Mouse (Mus musculus) liver, embryonic 14.5 days (tissue): ENCODE results near the gene Egln3. TPM values are rescaled to one million over a fixed set of nuclear protein-coding genes. Genes with fewer than 3 reads are reported as not detected.

ENCODE experiments used
- ATAC-seq: fragments of 200-750 bp; cut with Nextera tagmentation; 2 replicates; pipeline ENCODE4 v1.8.0; 2017; ENCODE audit warnings: moderate number of reproducible peaks, mild to moderate bottlenecking, moderate library complexity; ENCODE audit not compliant: insufficient read depth
- DNase-seq, 3 experiments: peaks; one replicate each; pipeline ENCODE4 v3.0.0-alpha.2; 2012 to 2013; ENCODE audit warnings: low read depth in 3 of 3, low spot score in 3 of 3
- H3K27ac ChIP-seq: fragments of 300-500 bp; sonication (generic); 2 replicates; pipeline ENCODE4 v1.5.1; 2014; ENCODE audit warnings: moderate library complexity, mild to moderate bottlenecking, control low read depth, inconsistent platforms
- H3K27me3 ChIP-seq: fragments of 300-500 bp; sonication (generic); 2 replicates; pipeline ENCODE4 v1.6.1; 2014; ENCODE audit warnings: mild to moderate bottlenecking, low read length, moderate library complexity; ENCODE audit not compliant: control insufficient read depth, insufficient read depth
- H3K36me3 ChIP-seq: fragments of 300-500 bp; sonication (generic); replicated peaks from 2 replicates; pipeline ENCODE4 v1.6.1; 2014; ENCODE audit warnings: low read depth; ENCODE audit not compliant: control insufficient read depth, insufficient read depth
- H3K4me1 ChIP-seq, 2 experiments: fragments of 200-500 bp in 1 of 2; fragments of 300-500 bp in 1 of 2; sonication (generic) in 1 of 2; replicated peaks; 2 replicates each; pipeline ENCODE4 v1.6.1; 2012 to 2014; ENCODE audit warnings: antibody characterized with exemption in 1 of 2, inconsistent platforms in 1 of 2, low read length in 1 of 2; ENCODE audit not compliant: control insufficient read depth in 2 of 2, insufficient read depth in 2 of 2
- H3K4me2 ChIP-seq: fragments of 300-500 bp; sonication (generic); 2 replicates; pipeline ENCODE4 v1.6.1; 2014; ENCODE audit warnings: low read depth, mild to moderate bottlenecking, control low read depth, moderate library complexity
- H3K4me3 ChIP-seq, 2 experiments: fragments of 200-500 bp in 1 of 2; fragments of 300-500 bp in 1 of 2; sonication (generic) in 1 of 2; 2 replicates each; pipeline ENCODE4 v1.5.1; 2012 to 2014; ENCODE audit warnings: low read depth in 2 of 2, low read length in 2 of 2, mild to moderate bottlenecking in 2 of 2, control low read depth in 1 of 2, inconsistent platforms in 1 of 2, moderate library complexity in 1 of 2; ENCODE audit not compliant: insufficient read depth in 1 of 2
- H3K9ac ChIP-seq: fragments of 300-500 bp; sonication (generic); replicated peaks from 2 replicates; pipeline ENCODE4 v1.6.1; 2014; ENCODE audit warnings: mild to moderate bottlenecking, control low read depth, moderate library complexity
- H3K9me3 ChIP-seq: fragments of 300-500 bp; sonication (generic); 2 replicates; pipeline ENCODE4 v1.6.1; 2016; ENCODE audit warnings: low read length, mixed read lengths; ENCODE audit not compliant: control insufficient read depth
- CTCF ChIP-seq: IDR thresholded peaks from 2 replicates; pipeline ENCODE4 v1.5.1; 2016; ENCODE audit warnings: antibody characterized with exemption, low read depth, control low read depth
- EP300 ChIP-seq: IDR thresholded peaks from 2 replicates; pipeline ENCODE4 v1.6.1; 2016; ENCODE audit warnings: antibody characterized with exemption, low read depth
- WGBS: fragments of 180-500 bp; shearing (Covaris S2); extraction: QIAGEN DNeasy Blood & Tissue Kit; methylation state at CpG from one replicate; pipeline ENCODE4 v1.1.7; 2014; ENCODE audit not compliant: insufficient replicate concordance; 5-methylcytosine and 5-hydroxymethylcytosine counted together
- polyA plus RNA-seq, 2 experiments: library from polyadenylated mRNA; depleted of rRNA in 1 of 2; stranded (reverse) in 1 of 2; unstranded in 1 of 2; fragments of >200 nt; fragmentation: Nextera tagmentation in 1 of 2; extraction: Ambion mirVana in 1 of 2; gene quantifications; 2 replicates each; pipeline versions ENCODE4 v1.2.1 to v1.2.3; 2012 to 2014

The Egln3 gene
- 0.96 and 1.1 TPM in 2 replicates for polyA plus RNA-seq (2012; rRNA removed)
- polyA plus RNA-seq (2014; fragmentation: Nextera tagmentation; extraction: Ambion mirVana) = 0.99 and 1.5 TPM in 2 replicates

- no peak for TF ChIP-seq EP300
- no peak for TF ChIP-seq CTCF
- Histone ChIP-seq H3K4me2 (peak within 1 kb of the TSS; percentile 67), H3K27me3 (peaks cover 24% of the 10 kb centered on the region), H3K4me1 (no peaks in the 10 kb centered on the region; a peak in 1 of 4 replicates), H3K9ac (no peak within 1 kb of the TSS), H3K9me3 (no peaks in the 10 kb centered on the region), H3K27ac (no peak within 1 kb of the TSS), H3K36me3 (no peaks in the 10 kb centered on the region), H3K4me3 (peak within 1 kb of the TSS; percentile 53 to 56)
- ATAC-seq (peak; percentile 51; the same call in 1 of the 2 replicates), DNase-seq (peak; percentile 20 to 37 (median 29))
- WGBS = under 1% methylated on average over 25 of the region's 25 CpGs
These were observed at the start of gene Egln3 for GRCm38 (mm10) chr12:54203656-54204045. TSS of gene Egln3 (minus strand) at chr12:54203860.

- H3K36me3 ChIP-seq = no peaks in the 10 kb centered on the region
- ATAC-seq (no peak), DNase-seq (no peak)
- H3K9me3 ChIP-seq = no peaks in the 10 kb centered on the region
- no peak overlapping the region for H3K4me3 ChIP-seq
- TF ChIP-seq EP300 = no peak
- TF ChIP-seq CTCF = no peak
- H3K9ac ChIP-seq = no peak overlapping the region
- no peaks in the 10 kb centered on the region for H3K27me3 ChIP-seq
- H3K4me2 ChIP-seq = no peak overlapping the region
- H3K27ac ChIP-seq = no peak overlapping the region
- no peaks in the 10 kb centered on the region for H3K4me1 ChIP-seq
- WGBS = 28% methylated on average over 4 of the region's 4 CpGs
These were observed 49.8 kb upstream of the Egln3 start for GRCm38 (mm10) chr12:54253449-54253848.

- Histone ChIP-seq H3K9ac (no peak overlapping the region), H3K9me3 (no peaks in the 10 kb centered on the region), H3K4me3 (no peak overlapping the region), H3K4me2 (no peak overlapping the region), H3K27me3 (no peaks in the 10 kb centered on the region), H3K27ac (no peak overlapping the region), H3K36me3 (no peaks in the 10 kb centered on the region), H3K4me1 (no peaks in the 10 kb centered on the region)
- ATAC-seq = no peak
- no peak for TF ChIP-seq CTCF
- TF ChIP-seq EP300 = no peak; the same call in 1 of the 2 replicates
- no peak for DNase-seq
- WGBS = 56% methylated on average over 9 of the region's 9 CpGs
These were observed 48.3 kb upstream of the Egln3 start for GRCm38 (mm10) chr12:54251942-54252400.

GRCm38 (mm10) chr12:54247835-54248234, 44.2 kb upstream of the Egln3 start:
- no peaks in the 10 kb centered on the region for H3K9me3 ChIP-seq
- DNase-seq (no peak), ATAC-seq (no peak)
- H3K4me1 ChIP-seq = no peaks in the 10 kb centered on the region
- no peaks in the 10 kb centered on the region for H3K36me3 ChIP-seq
- no peak overlapping the region for H3K9ac ChIP-seq
- no peaks in the 10 kb centered on the region for H3K27me3 ChIP-seq
- no peak overlapping the region for H3K27ac ChIP-seq
- 72% methylated on average over 7 of the region's 7 CpGs for WGBS
- H3K4me3 ChIP-seq = no peak overlapping the region
- no peak overlapping the region for H3K4me2 ChIP-seq
- TF ChIP-seq CTCF (no peak), EP300 (no peak)

GRCm38 (mm10) chr12:54243158-54243557, 39.5 kb upstream of the Egln3 start:
- H3K9me3 ChIP-seq = no peaks in the 10 kb centered on the region
- ATAC-seq (no peak), DNase-seq (no peak)
- H3K4me3 ChIP-seq = no peak overlapping the region
- no peak overlapping the region for H3K4me2 ChIP-seq
- no peak overlapping the region for H3K27ac ChIP-seq
- no peaks in the 10 kb centered on the region for H3K27me3 ChIP-seq
- H3K4me1 ChIP-seq = no peaks in the 10 kb centered on the region
- no peak overlapping the region for H3K9ac ChIP-seq
- no peak for TF ChIP-seq CTCF
- H3K36me3 ChIP-seq = no peaks in the 10 kb centered on the region
- WGBS = 76% methylated on average over 5 of the region's 5 CpGs

- no peak for ATAC-seq
- Histone ChIP-seq H3K9me3 (no peaks in the 10 kb centered on the region), H3K4me1 (no peaks in the 10 kb centered on the region), H3K4me2 (no peak overlapping the region), H3K4me3 (no peak overlapping the region), H3K27ac (no peak overlapping the region), H3K27me3 (no peaks in the 10 kb centered on the region), H3K36me3 (no peaks in the 10 kb centered on the region), H3K9ac (no peak overlapping the region)
- no peak for TF ChIP-seq CTCF
- no peak for TF ChIP-seq EP300
- WGBS = 69% methylated on average over 6 of the region's 6 CpGs
- DNase-seq = no peak
These were observed 38.3 kb upstream of the Egln3 start for GRCm38 (mm10) chr12:54241976-54242375.
